Mouse (Mus musculus) urinary bladder, postnatal 10 days (tissue): Measurements from ENCODE around the gene Setd5.

Experiments used
- DNase-seq: peaks from one replicate; pipeline ENCODE4 v3.0.0; 2022; ENCODE audit warnings: low spot score

Gene Setd5

DNA sequence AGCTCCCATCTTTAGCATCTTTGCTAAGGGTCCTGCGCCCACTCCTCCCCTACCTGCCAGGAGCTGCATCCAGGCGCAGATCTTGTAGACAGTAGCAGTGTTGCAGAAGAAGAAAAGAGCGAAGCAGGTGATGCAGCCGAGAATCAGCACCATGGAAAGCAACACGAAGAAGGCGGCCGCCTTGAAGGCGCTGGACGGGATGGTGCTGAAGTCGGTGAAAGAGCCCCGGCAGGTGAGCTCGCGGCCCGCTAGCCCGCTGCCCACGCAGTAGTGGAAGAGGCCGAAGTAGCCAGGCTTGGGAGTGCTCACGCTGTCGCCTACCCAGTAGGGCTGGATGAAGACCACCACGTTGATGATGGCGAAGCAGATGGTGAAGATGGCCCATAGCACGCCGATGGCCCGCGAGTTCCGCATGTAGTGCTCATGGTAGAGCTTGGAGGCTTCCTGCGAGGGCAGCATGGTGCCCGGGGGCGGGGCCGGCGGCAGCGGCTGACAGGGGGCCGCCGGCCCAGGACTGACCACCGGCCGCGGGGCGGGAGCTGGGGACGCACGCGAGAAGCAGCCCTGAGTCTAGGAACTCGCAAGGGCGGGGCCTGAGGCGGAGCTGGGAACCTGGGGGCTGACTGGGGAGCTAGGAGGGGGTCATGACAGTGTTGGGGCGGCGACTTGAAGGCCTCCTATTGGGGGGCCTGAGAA lies 116.7 kb downstream of the Setd5 start:
- no peak for DNase-seq

DNA sequence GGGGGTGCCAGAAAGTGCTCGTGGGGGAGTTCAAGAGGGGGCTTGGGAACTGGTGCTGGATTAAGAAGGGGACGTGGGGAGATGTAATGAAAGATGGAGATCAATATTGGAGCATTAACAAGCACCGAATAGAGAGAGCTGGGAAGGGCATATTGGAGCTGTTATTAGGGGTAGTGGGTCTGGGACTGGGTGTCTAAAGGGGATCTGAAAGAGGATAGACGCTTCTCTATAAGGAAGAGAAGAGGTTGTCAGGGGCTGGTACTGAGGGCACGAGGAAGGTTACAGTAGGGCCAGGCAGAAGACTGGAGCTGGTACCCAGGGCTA lies 117.3 kb downstream of the Setd5 start:
- no peak for DNase-seq

DNA sequence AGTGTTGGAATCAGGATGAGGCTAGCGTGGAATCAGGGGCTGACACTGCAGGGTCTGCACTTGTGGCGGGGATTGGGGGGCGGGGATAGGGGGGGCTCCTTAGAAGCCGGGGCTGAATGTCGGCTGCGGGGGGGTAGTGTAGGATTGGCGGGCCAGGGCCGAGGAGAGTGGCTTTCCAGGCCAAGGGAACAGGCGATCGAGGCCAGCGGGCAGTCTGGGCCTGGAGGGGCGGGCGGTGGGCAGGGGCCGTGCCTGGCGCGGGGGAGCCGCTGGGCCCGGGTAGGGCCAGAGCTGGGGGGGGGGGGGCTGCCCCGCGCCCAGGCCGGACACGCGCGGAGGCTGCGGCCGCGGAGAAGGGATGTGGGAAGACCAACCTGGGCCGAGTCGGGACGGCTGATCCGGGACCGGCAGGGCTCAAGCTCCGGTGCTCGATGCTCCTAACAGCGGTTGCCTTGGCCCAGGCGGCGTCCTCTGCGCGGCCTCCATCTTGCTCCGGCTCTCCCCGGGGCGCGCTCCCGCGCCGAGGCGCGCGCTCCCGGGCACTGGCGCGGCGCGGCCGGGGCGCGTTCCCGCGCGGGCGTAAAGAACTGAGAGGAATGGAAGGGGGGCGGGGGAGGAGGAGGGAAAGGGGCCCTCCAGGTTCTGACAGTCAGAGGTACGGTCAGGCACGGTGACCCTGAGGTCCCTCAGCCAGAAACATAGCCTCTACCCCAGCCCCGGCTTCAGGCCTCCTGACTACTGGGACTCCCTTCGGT lies 117.9 kb downstream of the Setd5 start, which contains the start of gene Lhfpl4:
Gene Lhfpl4 (minus strand): TSS at position 544 of the 755 bp plus-strand sequence.
- no peak for DNase-seq

DNA sequence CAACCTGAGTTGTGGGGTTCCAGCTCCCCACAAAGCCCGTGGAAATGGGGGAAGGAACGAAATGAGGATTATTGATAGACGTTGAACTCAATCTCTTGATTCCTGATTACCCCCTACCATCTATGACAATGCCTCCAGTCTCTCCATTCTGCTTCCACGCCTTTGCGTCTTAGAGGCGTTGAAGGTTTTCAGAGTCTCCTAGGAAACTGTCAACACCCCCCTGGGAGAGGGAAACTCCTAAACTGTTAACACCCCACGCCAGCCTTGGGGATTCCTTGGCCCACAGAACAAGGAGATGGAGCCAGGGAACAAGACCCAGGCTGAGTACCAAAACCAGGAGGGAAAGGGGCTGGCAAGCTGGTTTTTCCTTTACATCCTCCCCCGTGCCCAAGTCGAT lies 118.4 kb downstream of the Setd5 start:
- DNase-seq, result no peak
